Mouse (Mus musculus) adipocyte (in vitro differentiated cells): ENCODE data around the gene Pxdc1.

Source experiments
- DNase-seq: peaks from one replicate; pipeline ENCODE4 v3.0.0-alpha.2; 2016; ENCODE audit warnings: low spot score

Pxdc1 gene

GRCm38 (mm10) chr13:34651474-34651991 lies 1.8 kb downstream of the Pxdc1 start:
- DNase-seq, result no peak

GRCm38 (mm10) chr13:34650953-34651352 lies 2.3 kb downstream of the Pxdc1 start:
- peak; percentile 53 for DNase-seq

DNA sequence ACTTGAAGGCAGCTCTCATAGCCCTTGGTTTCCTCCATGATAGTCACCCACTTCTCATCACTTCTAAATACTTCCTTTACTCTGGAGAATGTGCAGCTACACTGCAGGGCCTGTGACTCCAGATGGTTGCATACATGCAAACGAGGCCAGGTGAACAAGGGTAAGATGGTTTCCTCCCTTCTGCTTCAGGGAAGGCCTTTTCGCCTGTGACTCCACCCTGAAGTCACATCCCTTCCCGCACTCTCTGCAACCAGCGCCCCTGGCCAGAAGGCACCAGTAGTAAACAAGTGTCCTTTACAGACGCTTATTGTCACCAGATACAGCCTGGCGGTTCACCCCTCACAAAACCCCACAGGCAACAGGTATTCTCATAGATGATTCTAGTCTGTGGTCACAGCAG lies 2.9 kb downstream of the Pxdc1 start:
- no peak for DNase-seq

GRCm38 (mm10) chr13:34647751-34648150 lies 5.5 kb downstream of the Pxdc1 start:
- DNase-seq, result no peak

- no peak for DNase-seq
Observed at GRCm38 (mm10) chr13:34647221-34647620, 6.1 kb downstream of the Pxdc1 start.

DNA sequence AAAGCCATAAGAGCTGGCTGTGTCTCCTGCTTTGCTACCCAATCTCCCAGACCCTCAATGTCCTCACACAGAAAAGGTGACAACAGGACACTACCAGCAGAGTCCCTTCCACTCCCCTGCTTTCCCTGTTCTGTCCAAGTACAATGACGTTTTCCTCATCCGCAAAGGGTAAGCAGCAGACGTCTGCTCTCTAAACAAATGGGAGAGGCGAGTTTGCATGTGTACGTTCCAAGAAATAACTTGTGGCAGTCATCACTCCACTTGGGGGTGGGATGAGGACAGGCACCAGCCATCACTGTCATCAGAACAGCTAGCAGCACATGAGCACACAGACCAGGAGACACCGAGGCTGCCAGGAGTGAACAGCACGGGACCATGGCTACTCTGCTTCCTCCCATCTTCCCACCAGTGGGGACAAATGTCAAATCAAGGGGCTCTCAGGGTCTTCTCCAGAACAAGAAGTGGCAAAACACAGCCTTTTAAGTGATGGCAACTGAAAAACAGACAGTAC lies 7.0 kb downstream of the Pxdc1 start:
- DNase-seq, result no peak

DNA sequence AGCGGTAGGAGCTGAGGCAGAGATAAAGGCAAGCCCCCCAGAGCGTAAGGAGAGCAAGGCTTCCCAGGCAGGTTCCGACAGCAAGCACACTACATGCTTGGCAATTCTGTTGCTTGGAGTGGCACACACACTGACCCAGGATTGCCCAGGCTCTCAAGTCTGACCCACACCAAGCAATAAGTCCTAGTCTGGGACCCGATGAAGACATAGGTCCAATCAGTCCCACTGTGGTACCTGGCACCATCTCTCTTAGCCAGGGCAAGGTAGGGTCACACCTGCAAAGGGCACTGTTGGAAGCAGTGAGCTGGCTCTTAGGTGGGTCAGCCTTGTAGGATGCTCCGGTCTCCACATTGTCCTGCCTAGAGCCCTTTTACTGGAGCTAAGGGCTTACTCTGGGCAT lies 7.8 kb downstream of the Pxdc1 start:
- no peak for DNase-seq

- no peak for DNase-seq
Observed at GRCm38 (mm10) chr13:34644401-34644800, 8.9 kb downstream of the Pxdc1 start.

DNA sequence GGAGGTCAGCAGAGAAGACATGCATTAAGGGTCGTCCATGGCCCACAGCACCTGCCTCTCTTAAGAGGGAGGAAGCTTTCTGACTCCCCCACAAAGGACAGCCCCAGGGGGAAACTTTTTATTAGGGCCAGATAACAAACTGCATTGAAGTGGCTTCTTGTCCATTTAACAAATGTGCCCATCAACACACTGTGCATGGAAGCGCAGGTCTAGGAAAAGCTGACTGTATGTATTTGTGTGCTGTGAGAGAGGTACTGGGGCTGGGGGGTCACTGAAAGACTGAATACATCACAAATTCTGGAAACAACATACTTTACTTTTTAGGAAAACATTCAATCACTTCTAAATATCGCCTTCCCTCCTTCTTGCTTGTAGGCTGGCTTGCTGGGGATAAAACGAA lies 9.4 kb downstream of the Pxdc1 start:
- no peak for DNase-seq

DNA sequence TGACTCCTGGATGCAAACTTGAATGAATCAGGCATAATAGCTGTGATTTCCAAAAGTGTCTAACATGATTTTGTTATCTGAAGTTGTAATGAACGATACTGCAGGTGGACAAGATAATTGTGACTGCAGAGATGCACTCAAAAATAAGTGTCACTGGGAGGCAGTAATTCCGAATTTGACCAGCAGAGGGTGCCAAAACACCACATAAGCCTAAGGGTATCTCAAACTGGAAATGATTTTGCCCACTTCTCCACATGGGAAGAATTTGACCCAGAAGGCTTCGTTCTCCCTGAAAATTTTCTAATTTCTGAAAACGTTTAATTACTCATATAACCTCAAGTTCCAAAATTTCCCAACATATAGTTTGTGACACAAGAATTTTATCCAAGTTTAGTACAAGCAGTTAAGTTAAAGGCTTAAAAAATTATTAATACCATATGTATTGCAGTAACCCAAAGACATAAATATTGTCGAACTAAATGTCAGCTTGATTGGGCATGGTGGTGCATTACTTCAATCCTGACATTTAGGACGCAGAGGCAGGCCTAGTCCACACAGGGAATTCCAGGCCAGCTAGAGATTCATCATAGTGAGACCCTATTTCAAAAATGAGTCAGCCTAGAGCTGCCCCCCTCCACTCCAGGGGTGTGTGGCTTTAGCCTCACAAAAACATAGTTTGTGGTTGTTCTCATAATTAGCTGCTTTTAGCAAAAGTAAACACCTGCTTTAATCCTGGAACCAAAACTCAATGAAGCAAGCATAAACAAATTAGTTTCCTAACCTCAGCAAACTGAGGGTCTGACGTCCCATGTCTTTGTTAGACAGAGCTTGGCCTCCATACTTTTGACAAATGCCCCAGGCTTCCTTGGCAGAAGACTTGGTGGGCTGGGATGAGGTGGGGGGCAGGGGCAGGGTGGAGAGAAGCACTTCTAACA lies 10.1 kb downstream of the Pxdc1 start:
- peak; percentile 83 for DNase-seq

DNA sequence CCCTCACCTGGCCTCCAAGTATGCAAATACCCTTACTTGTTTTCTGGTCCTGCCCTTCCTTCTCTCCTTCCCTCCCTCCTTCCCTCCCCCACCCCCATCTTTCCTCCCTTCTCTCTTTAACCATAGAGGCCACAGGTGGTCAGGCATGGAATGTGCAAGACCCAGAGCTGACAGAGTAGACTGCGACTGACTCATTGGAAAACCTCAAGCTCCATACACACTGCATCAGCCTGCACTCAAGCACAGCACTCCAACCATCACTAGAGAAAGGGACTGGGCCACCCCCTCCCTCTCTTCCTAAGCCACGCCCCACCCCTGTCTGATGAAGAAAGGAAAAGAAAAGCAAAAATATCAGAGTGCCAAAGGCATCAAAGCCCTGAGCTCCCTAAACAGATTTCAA lies 12.2 kb downstream of the Pxdc1 start:
- DNase-seq, result no peak

DNA sequence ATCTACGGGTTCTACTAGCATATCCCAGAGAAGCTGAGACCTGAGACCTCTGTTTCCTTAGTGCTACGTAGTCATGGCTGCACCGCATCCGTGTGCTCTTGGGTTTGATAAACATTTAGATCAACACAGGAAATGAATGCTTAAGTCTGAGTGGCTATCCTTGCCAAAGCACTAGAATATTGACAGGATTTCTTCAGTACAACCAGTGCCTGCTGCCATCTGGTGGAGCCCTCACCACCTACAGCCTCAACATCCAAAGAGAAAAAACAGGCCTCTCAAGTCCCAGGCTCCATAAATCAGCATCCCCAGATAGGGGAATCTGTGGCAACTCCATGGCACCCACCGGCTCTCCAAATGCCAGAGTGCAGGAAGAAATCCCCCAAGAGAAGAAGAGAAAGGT lies 17.3 kb downstream of the Pxdc1 start:
- DNase-seq, result peak; percentile 83

DNA sequence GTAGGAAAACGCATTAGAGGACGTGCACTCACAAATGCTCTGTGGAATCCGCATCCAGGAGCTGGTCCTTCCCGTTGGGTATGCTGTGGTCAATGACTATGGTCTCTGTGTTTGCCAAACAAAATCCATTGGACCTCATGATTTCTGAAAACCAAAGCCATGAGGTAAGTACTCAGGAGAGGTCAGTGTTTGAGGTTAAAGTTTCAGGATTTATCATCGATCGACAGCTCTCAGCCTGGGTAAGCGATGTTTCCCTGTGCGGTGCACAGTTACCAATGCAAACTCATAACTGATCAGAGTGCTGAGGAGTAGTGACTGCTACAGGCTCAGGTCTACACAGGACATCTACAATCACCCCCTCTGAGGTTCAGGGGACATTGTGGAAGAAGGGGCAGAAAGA lies 23.0 kb downstream of the Pxdc1 start:
- no peak for DNase-seq

DNA sequence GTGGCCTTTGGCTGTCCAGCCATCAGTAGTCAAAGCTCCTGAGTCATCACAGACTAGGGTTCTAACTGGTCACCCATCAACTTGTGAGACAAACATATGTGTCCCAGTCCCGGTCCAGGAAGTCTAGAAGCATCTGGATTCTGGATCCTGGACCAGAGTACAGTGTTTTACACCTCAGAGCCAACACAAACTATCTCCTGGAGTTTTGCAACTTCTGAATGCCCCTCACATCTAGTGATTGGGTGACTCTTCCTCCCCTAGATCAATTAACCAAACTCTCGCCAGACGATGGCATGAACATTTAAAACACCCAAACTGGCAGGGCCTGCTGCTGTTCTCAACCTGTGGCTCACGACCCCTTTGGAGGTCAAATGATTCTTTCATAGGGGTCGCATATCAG lies 23.5 kb downstream of the Pxdc1 start:
- DNase-seq, result no peak

GRCm38 (mm10) chr13:34627446-34627845 lies 25.8 kb downstream of the Pxdc1 start:
- no peak for DNase-seq

GRCm38 (mm10) chr13:34624414-34624813 lies 28.9 kb downstream of the Pxdc1 start:
- DNase-seq, result no peak

DNA sequence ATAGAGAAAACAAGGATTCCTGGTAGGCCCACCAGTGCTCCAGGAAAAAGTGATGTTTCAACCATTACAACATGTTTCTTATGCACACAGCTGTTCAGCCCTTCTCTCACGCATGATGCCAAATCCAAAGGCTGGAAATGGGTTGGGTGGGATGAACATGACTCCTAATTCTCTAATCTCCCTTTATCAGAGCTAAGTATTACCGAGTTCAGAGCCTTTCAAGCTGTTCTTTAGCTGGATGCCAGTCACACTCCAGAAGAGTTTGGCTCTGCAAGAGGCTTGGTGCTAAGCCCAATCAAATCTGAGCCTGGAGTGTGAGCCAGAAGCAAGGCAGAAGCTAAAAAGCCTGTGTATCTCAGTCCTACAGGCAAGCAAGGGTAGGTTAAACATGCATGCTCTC lies 40.9 kb downstream of the Pxdc1 start:
- DNase-seq, result no peak

GRCm38 (mm10) chr13:34609711-34610110 lies 43.6 kb downstream of the Pxdc1 start:
- DNase-seq, result no peak

- no peak for DNase-seq
Observed at GRCm38 (mm10) chr13:34607079-34607478, 46.2 kb downstream of the Pxdc1 start.

GRCm38 (mm10) chr13:34605884-34606283 lies 47.4 kb downstream of the Pxdc1 start:
- DNase-seq, result no peak

DNA sequence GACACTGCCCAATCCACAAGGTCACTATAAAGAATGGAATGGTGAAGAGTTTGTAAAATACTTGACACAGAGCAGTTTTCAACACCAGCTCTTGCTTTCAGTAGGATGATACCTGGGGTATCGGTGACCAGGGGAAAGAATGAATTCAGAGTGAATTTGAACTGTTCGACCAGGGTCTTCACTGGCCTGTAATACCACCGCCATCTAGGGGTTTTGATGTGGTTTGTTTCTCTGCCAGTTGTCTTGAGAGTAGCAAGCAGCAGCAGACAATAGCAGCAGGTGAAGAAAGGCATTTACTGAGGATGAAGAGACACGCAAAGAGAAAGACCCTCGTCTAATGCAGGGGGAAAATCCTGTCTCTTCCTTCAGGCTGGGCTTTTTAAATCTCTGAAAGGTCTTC lies 48.1 kb downstream of the Pxdc1 start:
- no peak for DNase-seq

- DNase-seq, result no peak
Observed at GRCm38 (mm10) chr13:34604406-34604805, 48.9 kb downstream of the Pxdc1 start.

DNA sequence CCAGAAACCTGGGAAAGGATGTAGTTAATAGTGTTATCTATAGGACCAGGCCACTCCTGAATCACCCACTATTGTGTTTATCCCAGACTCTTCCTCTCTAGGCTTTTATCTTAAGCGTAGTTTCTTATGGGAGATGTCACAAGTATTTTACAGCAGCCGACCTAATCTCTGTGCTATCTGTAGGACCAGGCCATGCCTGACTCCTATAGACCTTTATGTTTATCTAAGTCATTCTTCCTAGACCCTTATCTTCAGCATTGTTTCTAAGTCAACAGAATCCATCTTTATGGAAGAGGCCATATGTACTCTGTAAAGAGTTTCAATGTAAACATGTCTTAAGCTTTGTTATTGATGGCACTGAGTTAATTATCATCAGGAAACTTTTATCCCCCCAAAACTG lies 50.5 kb downstream of the Pxdc1 start:
- no peak for DNase-seq

- no peak for DNase-seq
Observed at GRCm38 (mm10) chr13:34596797-34597196, 56.5 kb downstream of the Pxdc1 start.
